Mouse (Mus musculus) myocyte (in vitro differentiated cells): ENCODE data around the gene Fbxl18. TPM values are rescaled to one million over a fixed set of nuclear protein-coding genes. Genes with fewer than 3 reads are reported as not detected.

Experiments used
- H3K27me3 ChIP-seq: one replicate; pipeline ENCODE4 v1.6.1; 2011; ENCODE audit not compliant: control insufficient read depth, insufficient read depth, insufficient read length
- H3K36me3 ChIP-seq: one replicate; pipeline ENCODE4 v1.6.1; 2011; ENCODE audit not compliant: control insufficient read depth, insufficient read depth
- H3K4me2 ChIP-seq: one replicate; pipeline ENCODE4 v1.6.1; 2011; ENCODE audit warnings: low read depth, control low read depth
- H3K4me3 ChIP-seq: one replicate; pipeline ENCODE4 v1.5.1; 2011; ENCODE audit warnings: mild to moderate bottlenecking, control low read depth, moderate library complexity
- H3K79me2 ChIP-seq: one replicate; pipeline ENCODE4 v1.6.1; 2011; ENCODE audit not compliant: control insufficient read depth, insufficient read depth
- H3ac ChIP-seq: one replicate; pipeline ENCODE4 v1.6.1; 2011; ENCODE audit not compliant: control insufficient read depth, insufficient read length
- POLR2A ChIP-seq: IDR thresholded peaks from one replicate; pipeline ENCODE4 v1.6.1; 2011; ENCODE audit warnings: low read depth, mild to moderate bottlenecking, control low read depth, moderate library complexity; ENCODE audit not compliant: insufficient read length
- SRF ChIP-seq: IDR thresholded peaks from one replicate; pipeline ENCODE4 v1.6.1; 2011; ENCODE audit warnings: low read depth; ENCODE audit not compliant: control insufficient read depth, insufficient read length
- polyA plus RNA-seq: library from polyadenylated mRNA; unstranded; fragments of >200 nt; fragmentation: generic; extraction: Trizol; gene quantifications from one replicate; pipeline ENCODE4 v1.2.1, GENCODE M21; 2012; ENCODE audit warnings: missing spikeins

Gene Fbxl18
- polyA plus RNA-seq, 1 experiment = 7.6 TPM

- TF ChIP-seq SRF (no peak), POLR2A (peak; percentile 61)
- H3K4me2 ChIP-seq = peak within 1 kb of the TSS; percentile 92
- H3K79me2 ChIP-seq = peaks cover 66% of the 10 kb centered on the region
- peak within 1 kb of the TSS; percentile 99 for H3K4me3 ChIP-seq
- H3K36me3 ChIP-seq = no peaks in the 10 kb centered on the region
- H3K27me3 ChIP-seq = no peaks in the 10 kb centered on the region
- H3ac ChIP-seq = peak within 1 kb of the TSS; percentile 92
Observed at GRCm38 (mm10) chr5:142817524-142818434, 77.4 kb downstream of the Fbxl18 start, which contains the start of gene Tnrc18. TSS of gene Tnrc18 (minus strand) at chr5:142817662.

Other genes starting within 250 kb of the Fbxl18 start
- not detected for gene Slc29a4, start 202.9 kb downstream of the Fbxl18 start, polyA plus RNA-seq
- gene Tnrc18, start 77.8 kb downstream of the Fbxl18 start, polyA plus RNA-seq = 26.2 TPM
- 2,198 TPM for gene Actb, start 11.3 kb upstream of the Fbxl18 start, polyA plus RNA-seq
- 180 TPM for gene Fscn1, start 64.9 kb upstream of the Fbxl18 start, polyA plus RNA-seq
- 15.9 TPM for gene Rnf216, start 217.6 kb upstream of the Fbxl18 start, polyA plus RNA-seq